ENCODE assay signal across 8 mouse cellular contexts in the genomic region with DNA sequence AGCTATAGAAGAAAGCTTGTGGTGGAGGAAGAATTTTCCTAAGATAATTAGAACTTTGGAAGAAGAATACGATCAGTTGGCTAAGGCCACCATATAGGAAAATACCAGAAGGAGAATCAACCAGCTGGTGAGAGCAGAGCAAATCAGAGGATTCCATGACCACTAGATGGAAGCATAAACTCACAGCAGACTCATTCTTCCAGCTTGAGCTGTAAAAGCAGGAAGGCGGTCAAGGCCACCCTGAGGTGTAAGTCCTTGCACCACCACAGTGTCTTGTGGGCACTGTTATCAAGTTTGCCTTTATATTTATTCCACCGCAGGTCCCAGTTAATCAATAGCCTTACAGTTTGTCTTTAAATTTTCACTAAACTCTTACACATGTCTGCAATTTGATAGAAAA.
DNase-seq lines count a peak whose midpoint lies in the region; ATAC-seq and TF ChIP-seq lines count a peak whose summit lies in the region.

No protein-coding gene starts in this region.

- ATAC-seq in CD4-positive, CD25-positive, alpha-beta regulatory T cell, adult 4 months, result peak; percentile 49
- ATAC-seq in heart, embryonic 16.5 days (replicated peaks; ENCODE audit: extremely low read depth, insufficient read depth, low FRiP score), result peak; percentile 67; the same call in 1 of the 2 replicates
- ATAC-seq in megakaryocyte-erythroid progenitor cell, adult 5-6 weeks (replicated peaks; ENCODE audit: low FRiP score, low TSS enrichment, poor library complexity, severe bottlenecking), result peak; percentile 83
- ATAC-seq in stomach, embryonic 16.5 days (ENCODE audit: insufficient read depth, low FRiP score), result peak; percentile 82; the same call in 1 of the 2 replicates

- H3K9me3 ChIP-seq in heart, embryonic 16.5 days (replicated peaks; ENCODE audit: control insufficient read depth, low read length), result no peaks in the 10 kb centered on the region
- no peaks in the 10 kb centered on the region for H3K9me3 ChIP-seq in stomach, embryonic 16.5 days (replicated peaks; ENCODE audit: control insufficient read depth, low read length)

- peak; percentile 67 for TF ChIP-seq CTCF in cortical plate, adult 2 months (IDR thresholded peaks at IDR 0.05; ENCODE audit: extremely low read depth, insufficient read depth, low read length)

- H3K4me3 ChIP-seq in cortical plate, adult 2 months (ENCODE audit: insufficient read depth, low read length), result no peak overlapping the region
- H3K4me3 ChIP-seq in heart, embryonic 16.5 days (ENCODE audit: low read length), result no peak overlapping the region
- no peak overlapping the region for H3K4me3 ChIP-seq in stomach, embryonic 16.5 days (replicated peaks; ENCODE audit: low read length)

- peak; percentile 52 for DNase-seq in R1 (ENCODE audit: low read depth, low spot score)
- peak; percentile 27 to 37 for DNase-seq in kidney, postnatal 36 days
- DNase-seq in spleen, postnatal 36 days (ENCODE audit: low spot score in 2 of 2), result no peak

- 31% methylated on average over 3 of the region's 3 CpGs for WGBS in heart, embryonic 16.5 days
- WGBS in stomach, embryonic 16.5 days, result 25% methylated on average over 3 of the region's 3 CpGs

- no peaks in the 10 kb centered on the region for H3K27me3 ChIP-seq in heart, embryonic 16.5 days (ENCODE audit: control insufficient read depth, insufficient read depth, low read length)
- H3K27me3 ChIP-seq in stomach, embryonic 16.5 days (ENCODE audit: control insufficient read depth, insufficient read depth, low read length), result no peaks in the 10 kb centered on the region

- TF ChIP-seq POLR2A in cortical plate, adult 2 months (IDR thresholded peaks at IDR 0.05; ENCODE audit: extremely low read depth, insufficient read depth, low read length), result no peak

- H3K4me2 ChIP-seq in heart, embryonic 16.5 days (ENCODE audit: low read depth, low read length), result no peak overlapping the region
- no peak overlapping the region for H3K4me2 ChIP-seq in stomach, embryonic 16.5 days (ENCODE audit: low read depth, low read length)

- H3K27ac ChIP-seq in cortical plate, adult 2 months (ENCODE audit: insufficient read depth, low read length), result no peak overlapping the region
- no peak overlapping the region for H3K27ac ChIP-seq in heart, embryonic 16.5 days (ENCODE audit: low read length)
- no peak overlapping the region for H3K27ac ChIP-seq in stomach, embryonic 16.5 days (ENCODE audit: low read length)

- H3K9ac ChIP-seq in heart, embryonic 16.5 days (ENCODE audit: low read length), result no peak overlapping the region
- H3K9ac ChIP-seq in stomach, embryonic 16.5 days (ENCODE audit: low read length), result no peak overlapping the region

- H3K36me3 ChIP-seq in heart, embryonic 16.5 days (ENCODE audit: control insufficient read depth, insufficient read depth), result no peaks in the 10 kb centered on the region
- H3K36me3 ChIP-seq in stomach, embryonic 16.5 days (ENCODE audit: control insufficient read depth, insufficient read depth, low read length), result no peaks in the 10 kb centered on the region

- H3K4me1 ChIP-seq in cortical plate, adult 2 months (ENCODE audit: control insufficient read depth, insufficient read depth, low read length), result peaks cover 2% of the 10 kb centered on the region
- H3K4me1 ChIP-seq in heart, embryonic 16.5 days (ENCODE audit: control insufficient read depth, insufficient read depth, low read length), result no peaks in the 10 kb centered on the region
- no peaks in the 10 kb centered on the region for H3K4me1 ChIP-seq in stomach, embryonic 16.5 days (ENCODE audit: control insufficient read depth, insufficient read depth, low read length)

Comparison
In these comparisons a context has a peak if more than half of its experiments do, and no peak if none do; other contexts are left out.
1. DNase-seq: peak in R1 (single experiment) and kidney, postnatal 36 days (2 of 2); none in spleen, postnatal 36 days (0 of 2).
2. Peak in every context shown above with its lines, with median percentiles within 50 percentile points of each other: ATAC-seq.